Mouse (Mus musculus) frontal cortex, postnatal 36 days (tissue): Measurements from ENCODE around the gene Mrps15.
"Not testable (repeated sequence)": the region's sequence is repeated elsewhere in the genome, so short reads cannot be mapped to it uniquely, and the experiment has no call there.

Source experiments
- DNase-seq, 2 experiments: peaks; one replicate each; pipeline ENCODE4 v3.0.0; 2022; ENCODE audit warnings: low spot score in 2 of 2

The Mrps15 gene

GRCm38 (mm10) chr4:126077833-126078232 is 31.1 kb downstream of the Mrps15 start:
- no peak for DNase-seq

- no peak for DNase-seq
Observed at GRCm38 (mm10) chr4:126079266-126079665, 32.5 kb downstream of the Mrps15 start.

GRCm38 (mm10) chr4:126081601-126082000 is 34.9 kb downstream of the Mrps15 start:
- no peak for DNase-seq

- no peak for DNase-seq
Observed at GRCm38 (mm10) chr4:126083021-126083420, 36.3 kb downstream of the Mrps15 start.

GRCm38 (mm10) chr4:126084382-126084781 is 37.7 kb downstream of the Mrps15 start:
- no peak for DNase-seq

GRCm38 (mm10) chr4:126085996-126086576 is 39.4 kb downstream of the Mrps15 start:
- DNase-seq = peak; percentile 72 to 80

- no peak for DNase-seq
Observed at GRCm38 (mm10) chr4:126090101-126090847, 43.5 kb downstream of the Mrps15 start.

GRCm38 (mm10) chr4:126090848-126091124 is 44.1 kb downstream of the Mrps15 start:
- DNase-seq = no peak

GRCm38 (mm10) chr4:126091873-126092272 is 45.1 kb downstream of the Mrps15 start:
- no peak for DNase-seq

GRCm38 (mm10) chr4:126095622-126096430 is 49.1 kb downstream of the Mrps15 start:
- DNase-seq = not testable (repeated sequence)

GRCm38 (mm10) chr4:126096464-126097111 is 49.9 kb downstream of the Mrps15 start, which contains the start of gene Lsm10:
Gene Lsm10, plus strand, starts transcription at chr4:126096623.
- peak; percentile 96 to 98 for DNase-seq

GRCm38 (mm10) chr4:126097711-126098253 is 51.1 kb downstream of the Mrps15 start:
- DNase-seq = no peak

- no peak for DNase-seq
Observed at GRCm38 (mm10) chr4:126099365-126099764, 52.6 kb downstream of the Mrps15 start.

- no peak for DNase-seq
Observed at GRCm38 (mm10) chr4:126100764-126101163, 54.0 kb downstream of the Mrps15 start.

GRCm38 (mm10) chr4:126102061-126102841 is 55.5 kb downstream of the Mrps15 start:
- DNase-seq = peak; percentile 60 to 66

GRCm38 (mm10) chr4:126103057-126103581 is 56.4 kb downstream of the Mrps15 start:
- peak; percentile 85 to 87 for DNase-seq

- DNase-seq = peak; percentile 91 to 95
Observed at GRCm38 (mm10) chr4:126103590-126104068, 56.9 kb downstream of the Mrps15 start, which contains the start of gene Stk40. Gene Stk40, plus strand, starts transcription at chr4:126103957.

- DNase-seq = peak in 1 of 2 experiments; percentile 42
Observed at GRCm38 (mm10) chr4:126104261-126105075, 57.7 kb downstream of the Mrps15 start.
